Mouse (Mus musculus) ES-E14 (cell line): Measurements from ENCODE around the gene Fndc3b. TPM values are rescaled to one million over a fixed set of nuclear protein-coding genes. Genes with fewer than 3 reads are reported as not detected.
A peak's percentile ranks its signal among the peaks of the same experiment; 100 is the strongest.

ENCODE experiments used
- DNase-seq: peaks from one replicate; pipeline ENCODE4 v3.0.0-alpha.2; 2013; ENCODE audit warnings: low read depth, low spot score
- H3K27ac ChIP-seq: 2 replicates; pipeline ENCODE4 v1.5.1; 2012; ENCODE audit warnings: low read depth, mild to moderate bottlenecking, low read length, moderate library complexity, mixed read lengths; ENCODE audit not compliant: poor library complexity, insufficient read depth, severe bottlenecking
- H3K36me3 ChIP-seq: 2 replicates; pipeline ENCODE4 v1.6.1; 2012; ENCODE audit warnings: mild to moderate bottlenecking, low read length, moderate library complexity, mixed read lengths; ENCODE audit not compliant: control insufficient read depth, poor library complexity, insufficient read depth, severe bottlenecking
- H3K4me1 ChIP-seq, 2 experiments: fragments of 150-350 bp in 1 of 2; sonication (generic) in 1 of 2; 2 replicates each; pipeline ENCODE4 v1.6.1; 2012; ENCODE audit warnings: low read length in 2 of 2, mild to moderate bottlenecking in 1 of 2, mixed read lengths in 1 of 2; ENCODE audit not compliant: control insufficient read depth in 2 of 2, insufficient read depth in 2 of 2, poor library complexity in 1 of 2
- H3K4me3 ChIP-seq, 2 experiments: fragments of 150-350 bp in 1 of 2; sonication (generic) in 1 of 2; 2 replicates each; pipeline ENCODE4 v1.5.1; 2012; ENCODE audit warnings: low read length in 2 of 2, low read depth in 1 of 2, mild to moderate bottlenecking in 1 of 2, mixed read lengths in 1 of 2; ENCODE audit not compliant: insufficient read depth in 1 of 2, poor library complexity in 1 of 2, severe bottlenecking in 1 of 2
- H3K9ac ChIP-seq: 2 replicates; pipeline ENCODE4 v1.6.1; 2012; ENCODE audit warnings: low read depth, mild to moderate bottlenecking, low read length, mixed read lengths; ENCODE audit not compliant: poor library complexity, insufficient read depth, severe bottlenecking
- H3K9me3 ChIP-seq: fragments of 150-350 bp; sonication (generic); 2 replicates; pipeline ENCODE4 v1.6.1; 2012; ENCODE audit warnings: low read depth, mild to moderate bottlenecking, low read length; ENCODE audit not compliant: control insufficient read depth, insufficient read depth
- CHD2 ChIP-seq: IDR thresholded peaks from 2 replicates; pipeline ENCODE4 v1.6.1; 2014; ENCODE audit warnings: mild to moderate bottlenecking, low read depth, low read length, inconsistent platforms
- HCFC1 ChIP-seq: IDR thresholded peaks from 2 replicates; pipeline ENCODE4 v1.6.1; 2012; ENCODE audit warnings: low read length, inconsistent platforms, borderline replicate concordance; ENCODE audit not compliant: insufficient read depth
- MAFK ChIP-seq: IDR thresholded peaks from 2 replicates; pipeline ENCODE4 v1.6.1; 2014; ENCODE audit warnings: mild to moderate bottlenecking, low read depth, low read length, inconsistent platforms; ENCODE audit not compliant: insufficient read depth
- ZC3H11A ChIP-seq: IDR thresholded peaks from 2 replicates; pipeline ENCODE4 v1.6.1; 2012; ENCODE audit warnings: low read depth, mild to moderate bottlenecking, inconsistent platforms, low read length, borderline replicate concordance
- ZNF384 ChIP-seq: IDR thresholded peaks from 2 replicates; pipeline ENCODE4 v1.6.1; 2012; ENCODE audit warnings: low read depth, low read length, inconsistent platforms
- in situ Hi-C, 2 experiments: fragments of 600-800 bp; cut with MboI; formaldehyde crosslinking; loops; one replicate each; pipeline ENCODE4 v1.15.1; 2025; ENCODE audit warnings: low sequenced_read_pairs in 2 of 2, inconsistent platforms in 1 of 2; ENCODE audit not compliant: unreplicated experiment in 2 of 2
- total RNA-seq: library from RNA; depleted of rRNA; stranded (reverse); fragments of 300-350 nt; gene quantifications from 2 replicates; pipeline ENCODE4 v1.2.3, GENCODE M21; 2012

Fndc3b gene
- total RNA-seq, 1 experiment, result 16.6 TPM

- no peak overlapping the region for H3K27ac ChIP-seq
- H3K4me3 ChIP-seq, result no peak overlapping the region
- no peaks in the 10 kb centered on the region; a peak in 1 of 4 replicates for H3K4me1 ChIP-seq
- peaks cover 17% of the 10 kb centered on the region; the same call in 1 of the 2 replicates for H3K36me3 ChIP-seq
- TF ChIP-seq MAFK, result no peak
- TF ChIP-seq HCFC1, result no peak
- H3K9me3 ChIP-seq, result no peaks in the 10 kb centered on the region
- in situ Hi-C loops, result no loop called here
- H3K9ac ChIP-seq, result no peak overlapping the region
- no peak for DNase-seq
These were observed 249.2 kb downstream of the Fndc3b start for GRCm38 (mm10) chr3:27461861-27462260.

DNA sequence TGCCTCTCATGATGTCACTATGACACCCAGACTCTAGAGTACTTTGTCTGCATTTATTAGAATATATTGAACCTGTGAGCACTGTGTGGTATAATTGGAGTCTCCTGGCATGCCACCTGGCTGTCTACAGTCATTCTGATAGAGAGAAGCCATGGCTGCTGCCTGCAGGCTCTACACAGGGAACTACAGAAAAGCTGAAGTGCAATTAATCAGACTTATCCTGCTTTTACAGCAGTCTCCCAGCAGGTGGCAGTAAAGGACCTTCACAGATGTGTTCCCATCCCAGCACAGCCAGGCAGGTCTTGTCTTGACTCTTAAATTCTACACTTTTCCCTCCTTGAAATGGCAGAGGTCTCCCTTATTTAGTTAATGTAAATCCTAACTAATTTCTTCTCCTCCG lies 250.1 kb downstream of the Fndc3b start:
- no peaks in the 10 kb centered on the region for H3K9me3 ChIP-seq
- H3K36me3 ChIP-seq, result peaks cover 23% of the 10 kb centered on the region; the same call in 1 of the 2 replicates
- peak; percentile 58 for DNase-seq
- in situ Hi-C loops, result no loop called here
- no peaks in the 10 kb centered on the region; a peak in 1 of 4 replicates for H3K4me1 ChIP-seq
- TF ChIP-seq CHD2, result no peak
- TF ChIP-seq ZC3H11A, result no peak
- TF ChIP-seq MAFK, result no peak
- TF ChIP-seq ZNF384, result no peak
- TF ChIP-seq HCFC1, result no peak
- H3K9ac ChIP-seq, result no peak overlapping the region
- H3K27ac ChIP-seq, result no peak overlapping the region
- H3K4me3 ChIP-seq, result no peak overlapping the region

DNA sequence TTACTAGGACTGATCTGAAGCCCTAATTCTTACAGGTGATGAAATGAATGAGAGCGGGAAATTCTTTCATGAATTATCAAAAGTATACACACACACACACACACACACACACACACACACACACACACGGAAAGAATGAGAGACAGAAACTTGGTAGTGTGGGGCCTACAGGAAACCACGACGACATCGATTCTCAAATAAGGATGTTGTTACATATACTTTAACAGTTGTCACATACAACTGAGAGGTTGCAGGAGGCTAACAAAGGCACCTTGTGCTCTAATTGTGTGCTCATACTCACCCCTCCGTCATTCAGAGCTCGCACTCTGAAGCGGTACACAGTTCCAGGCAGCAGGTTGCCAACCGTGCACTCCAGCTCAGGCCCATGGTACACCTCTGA lies 252.7 kb downstream of the Fndc3b start:
- no peak overlapping the region for H3K4me3 ChIP-seq
- H3K27ac ChIP-seq, result no peak overlapping the region
- H3K9me3 ChIP-seq, result no peaks in the 10 kb centered on the region
- no peak overlapping the region for H3K9ac ChIP-seq
- TF ChIP-seq ZC3H11A (no peak), MAFK (no peak), ZNF384 (no peak), HCFC1 (no peak), CHD2 (no peak)
- no peak for DNase-seq
- H3K4me1 ChIP-seq, result no peaks in the 10 kb centered on the region; a peak in 1 of 4 replicates
- H3K36me3 ChIP-seq, result peaks cover 26% of the 10 kb centered on the region; the same call in 1 of the 2 replicates
- in situ Hi-C loops, result no loop called here

GRCm38 (mm10) chr3:27456514-27456913 lies 254.6 kb downstream of the Fndc3b start:
- Histone ChIP-seq H3K4me3 (no peak overlapping the region), H3K4me1 (no peaks in the 10 kb centered on the region; a peak in 1 of 4 replicates), H3K9ac (no peak overlapping the region), H3K36me3 (peaks cover 19% of the 10 kb centered on the region; the same call in 1 of the 2 replicates), H3K9me3 (no peaks in the 10 kb centered on the region), H3K27ac (no peak overlapping the region; the same call in 1 of the 2 replicates)
- DNase-seq, result no peak
- in situ Hi-C loops, result no loop called here
- no peak for TF ChIP-seq ZC3H11A
